Mouse (Mus musculus) MEL (cell line): Measurements from ENCODE around the gene Txnip. TPM values are rescaled to one million over a fixed set of nuclear protein-coding genes. Genes with fewer than 3 reads are reported as not detected.
A peak's percentile ranks its signal among the peaks of the same experiment; 100 is the strongest.

ENCODE experiments used
- DNase-seq: peaks from one replicate; pipeline ENCODE4 v3.0.0; 2011; ENCODE audit warnings: low read depth, low spot score
- H3K27ac ChIP-seq: 2 replicates; pipeline ENCODE4 v1.5.1; 2012; ENCODE audit warnings: low read depth, mild to moderate bottlenecking, control low read depth, low read length, moderate library complexity; ENCODE audit not compliant: control insufficient read depth
- H3K27me3 ChIP-seq, 2 experiments: fragments of 150-350 bp in 1 of 2; sonication (generic) in 1 of 2; 2 replicates each; pipeline ENCODE4 v1.6.1; 2012; ENCODE audit warnings: low read length in 2 of 2, mild to moderate bottlenecking in 2 of 2, improper control_type of control experiment in 1 of 2, moderate library complexity in 1 of 2; ENCODE audit not compliant: insufficient read depth in 2 of 2, control insufficient read depth in 1 of 2
- H3K36me3 ChIP-seq, 2 experiments: 2 replicates each; pipeline ENCODE4 v1.6.1; 2012 to 2014; ENCODE audit warnings: low read length in 2 of 2, improper control_type of control experiment in 1 of 2, inconsistent platforms in 1 of 2, mild to moderate bottlenecking in 1 of 2; ENCODE audit not compliant: insufficient read depth in 2 of 2, control insufficient read depth in 1 of 2
- H3K4me1 ChIP-seq, 2 experiments: fragments of 150-350 bp in 1 of 2; sonication (generic) in 1 of 2; 2 replicates each; pipeline ENCODE4 v1.6.1; 2012; ENCODE audit warnings: low read length in 2 of 2, improper control_type of control experiment in 1 of 2, mild to moderate bottlenecking in 1 of 2; ENCODE audit not compliant: insufficient read depth in 2 of 2, control insufficient read depth in 1 of 2
- H3K4me3 ChIP-seq, 2 experiments: fragments of 150-350 bp in 1 of 2; sonication (generic) in 1 of 2; 2 replicates each; pipeline ENCODE4 v1.5.1; 2012; ENCODE audit warnings: low read depth in 2 of 2, low read length in 2 of 2, mild to moderate bottlenecking in 2 of 2, moderate library complexity in 2 of 2, control low read depth in 1 of 2, improper control_type of control experiment in 1 of 2; ENCODE audit not compliant: control insufficient read depth in 1 of 2, insufficient read depth in 1 of 2
- H3K79me2 ChIP-seq: 2 replicates; pipeline ENCODE4 v1.6.1; 2012; ENCODE audit warnings: mild to moderate bottlenecking, low read length, moderate library complexity; ENCODE audit not compliant: control insufficient read depth, poor library complexity, insufficient read depth
- H3K9ac ChIP-seq: 2 replicates; pipeline ENCODE4 v1.6.1; 2012; ENCODE audit warnings: low read depth, mild to moderate bottlenecking, control low read depth, low read length, moderate library complexity; ENCODE audit not compliant: control insufficient read depth, poor library complexity, severe bottlenecking
- H3K9me3 ChIP-seq: fragments of 150-350 bp; sonication (generic); replicated peaks from 2 replicates; pipeline ENCODE4 v1.6.1; 2012; ENCODE audit warnings: mild to moderate bottlenecking, low read length, improper control_type of control experiment, moderate library complexity; ENCODE audit not compliant: insufficient read depth
- CTCF ChIP-seq, 3 experiments: IDR thresholded peaks in 2 of 3; conservative IDR thresholded peaks in 1 of 3; 2 replicates each; pipeline ENCODE4 v1.5.1; 2011 to 2012; ENCODE audit warnings: low read length in 3 of 3, low read depth in 2 of 3, mild to moderate bottlenecking in 2 of 3, improper control_type of control experiment in 1 of 3, inconsistent platforms in 1 of 3, mixed read lengths in 1 of 3, moderate library complexity in 1 of 3; ENCODE audit not compliant: control insufficient read depth in 1 of 3, insufficient read depth in 1 of 3, poor library complexity in 1 of 3, severe bottlenecking in 1 of 3
- E2F4 ChIP-seq: IDR thresholded peaks from 2 replicates; pipeline ENCODE4 v1.6.1; 2011; ENCODE audit warnings: low read depth, low read length, improper control_type of control experiment, borderline replicate concordance
- HCFC1 ChIP-seq: IDR thresholded peaks from 2 replicates; pipeline ENCODE4 v1.6.1; 2012; ENCODE audit warnings: low read depth, mild to moderate bottlenecking, inconsistent platforms, low read length, improper control_type of control experiment, moderate library complexity
- MAZ ChIP-seq: IDR thresholded peaks from 2 replicates; pipeline ENCODE4 v1.6.1; 2012; ENCODE audit warnings: low read depth, mild to moderate bottlenecking, inconsistent platforms, low read length, improper control_type of control experiment
- MXI1 ChIP-seq: IDR thresholded peaks from 2 replicates; pipeline ENCODE4 v1.6.1; 2011; ENCODE audit warnings: mild to moderate bottlenecking, low read depth, low read length, improper control_type of control experiment
- MYB ChIP-seq: IDR thresholded peaks from 2 replicates; pipeline ENCODE4 v1.6.1; 2011; ENCODE audit warnings: mild to moderate bottlenecking, low read depth, low read length, improper control_type of control experiment
- NRF1 ChIP-seq: IDR thresholded peaks from 2 replicates; pipeline ENCODE4 v1.6.1; 2014; ENCODE audit warnings: low read depth, mild to moderate bottlenecking, inconsistent platforms, low read length, improper control_type of control experiment, moderate library complexity; ENCODE audit not compliant: poor library complexity, insufficient read depth, severe bottlenecking
- POLR2A ChIP-seq, 2 experiments: IDR thresholded peaks; 2 replicates each; pipeline ENCODE4 v1.6.1; 2011 to 2012; ENCODE audit warnings: low read length in 2 of 2, mild to moderate bottlenecking in 2 of 2, control low read depth in 1 of 2, improper control_type of control experiment in 1 of 2, low read depth in 1 of 2, moderate library complexity in 1 of 2; ENCODE audit not compliant: control insufficient read depth in 1 of 2, insufficient read depth in 1 of 2, poor library complexity in 1 of 2
- POLR2AphosphoS5 ChIP-seq: IDR thresholded peaks from 2 replicates; pipeline ENCODE4 v1.6.1; 2012; ENCODE audit warnings: low read depth, borderline replicate concordance, mild to moderate bottlenecking, inconsistent platforms, low read length, moderate library complexity, mixed read lengths
- SIN3A ChIP-seq: IDR thresholded peaks from 2 replicates; pipeline ENCODE4 v1.6.1; 2012; ENCODE audit warnings: low read length, improper control_type of control experiment, inconsistent platforms
- TAL1 ChIP-seq: IDR thresholded peaks from 2 replicates; pipeline ENCODE4 v1.6.1; 2012; ENCODE audit warnings: mild to moderate bottlenecking, inconsistent platforms, low read length, moderate library complexity, mixed read lengths
- TBP ChIP-seq: IDR thresholded peaks from 2 replicates; pipeline ENCODE4 v1.8.0; 2011; ENCODE audit warnings: low read depth, low read length, improper control_type of control experiment
- UBTF ChIP-seq: IDR thresholded peaks from 2 replicates; pipeline ENCODE4 v1.6.1; 2012; ENCODE audit warnings: low read depth, mild to moderate bottlenecking, inconsistent platforms, low read length, improper control_type of control experiment, moderate library complexity, borderline replicate concordance; ENCODE audit not compliant: insufficient read depth
- ZMIZ1 ChIP-seq: IDR thresholded peaks from 2 replicates; pipeline ENCODE4 v1.6.1; 2012; ENCODE audit warnings: low read depth, mild to moderate bottlenecking, inconsistent platforms, low read length, improper control_type of control experiment, moderate library complexity
- polyA plus RNA-seq, 2 experiments: library from polyadenylated mRNA; stranded (reverse) in 1 of 2; unstranded in 1 of 2; fragments of >175 nt in 1 of 2; fragments of >200 nt in 1 of 2; gene quantifications; 2 replicates each; pipeline versions ENCODE4 v1.2.1 to v1.2.4; 2012; ENCODE audit warnings: low replicate concordance in 2 of 2, low read depth in 1 of 2; ENCODE audit not compliant: insufficient read length in 2 of 2, insufficient read depth in 1 of 2, missing spikeins in 1 of 2
- total RNA-seq: library from RNA; depleted of rRNA; stranded (reverse); fragments of 300-350 nt; gene quantifications from 2 replicates; pipeline ENCODE4 v1.2.3, GENCODE M21; 2012

Txnip gene
- total and polyA plus RNA-seq, 3 experiments, result 183 to 1,680 (median 237) TPM

GRCm38 (mm10) chr3:96555041-96555596 lies 2.6 kb upstream of the Txnip start:
- DNase-seq, result no peak
- peaks cover 5 to 36% of the 10 kb centered on the region in 2 experiments for H3K36me3 ChIP-seq
- H3K27me3 ChIP-seq, result no peaks in the 10 kb centered on the region
- H3K4me1 ChIP-seq, result peaks cover 23 to 34% of the 10 kb centered on the region in 2 experiments
- TF ChIP-seq MAZ (no peak), POLR2AphosphoS5 (no peak), UBTF (no peak), MYB (no peak), CTCF (IDR thresholded peaks at IDR 0.05 in 2 of 3, conservative IDR thresholded peaks at IDR 0.05 in 1 of 3; ENCODE audit: control insufficient read depth in 1 of 3, insufficient read depth in 1 of 3, low read depth in 2 of 3, low read length in 3 of 3, poor library complexity in 1 of 3, severe bottlenecking in 1 of 3) (no peak), POLR2A (IDR thresholded peaks at IDR 0.05; ENCODE audit: control insufficient read depth in 1 of 2, insufficient read depth in 1 of 2, low read depth in 1 of 2, low read length in 2 of 2, poor library complexity in 1 of 2) (no peak), NRF1 (no peak), SIN3A (no peak), E2F4 (no peak), MXI1 (no peak), HCFC1 (no peak)
- no peak overlapping the region for H3K9ac ChIP-seq
- peaks cover 28% of the 10 kb centered on the region for H3K79me2 ChIP-seq
- H3K4me3 ChIP-seq, result no peak overlapping the region
- H3K27ac ChIP-seq, result peak overlapping the region; percentile 10; the same call in 1 of the 2 replicates
- H3K9me3 ChIP-seq, result no peaks in the 10 kb centered on the region

GRCm38 (mm10) chr3:96555999-96556614 lies 1.6 kb upstream of the Txnip start:
- Histone ChIP-seq H3K27me3 (no peaks in the 10 kb centered on the region), H3K36me3 (peaks cover 11 to 46% of the 10 kb centered on the region in 2 experiments), H3K4me3 (peak overlapping the region; percentile 3 to 19), H3K79me2 (peaks cover 38% of the 10 kb centered on the region), H3K4me1 (peaks cover 23 to 41% of the 10 kb centered on the region in 2 experiments), H3K27ac (peak overlapping the region; percentile 80), H3K9ac (peak overlapping the region; percentile 50), H3K9me3 (no peaks in the 10 kb centered on the region)
- TF ChIP-seq TAL1, result peak; percentile 53
- no peak for TF ChIP-seq ZMIZ1
- no peak for TF ChIP-seq TBP
- peak; percentile 83 for DNase-seq
